Mouse (Mus musculus): Measurements from ENCODE around the gene Nisch. TPM values are rescaled to one million over a fixed set of nuclear protein-coding genes. Genes with fewer than 3 reads are reported as not detected.
A peak's percentile ranks its signal among the peaks of the same experiment; 100 is the strongest.

Gene Nisch
- polyA plus RNA-seq, 1 experiment from 2014 or later = 296 TPM

GRCm38 (mm10) chr14:31230442-31230841, 13.7 kb upstream of the Nisch start:
- no peak overlapping the region for H3K9ac ChIP-seq (ENCODE audit: low read depth, low read length)
- no peaks in the 10 kb centered on the region for H3K27me3 ChIP-seq (replicated peaks; ENCODE audit: control insufficient read depth, insufficient read depth, low read length)
- no peaks in the 10 kb centered on the region for H3K36me3 ChIP-seq (ENCODE audit: control insufficient read depth, insufficient read depth, low read length)
- H3K4me3 ChIP-seq (ENCODE audit: low read depth, low read length) = no peak overlapping the region
- DNase-seq (ENCODE audit: low spot score) (no peak), ATAC-seq (ENCODE audit: low read depth) (no peak)
- H3K4me1 ChIP-seq (ENCODE audit: control insufficient read depth, insufficient read depth, low read length) = peaks cover 22% of the 10 kb centered on the region
- H3K27ac ChIP-seq (replicated peaks; ENCODE audit: low read depth, low read length) = no peak overlapping the region
- no peaks in the 10 kb centered on the region for H3K9me3 ChIP-seq (ENCODE audit: control insufficient read depth, low read length)
- no peak overlapping the region for H3K4me2 ChIP-seq (ENCODE audit: low read depth, low read length)
- WGBS = 61% methylated on average over 8 of the region's 8 CpGs

GRCm38 (mm10) chr14:31228234-31228633, 11.5 kb upstream of the Nisch start:
- 57% methylated on average over 5 of the region's 6 CpGs for WGBS
- no peak overlapping the region for H3K4me2 ChIP-seq (ENCODE audit: low read depth, low read length)
- H3K27me3 ChIP-seq (replicated peaks; ENCODE audit: control insufficient read depth, insufficient read depth, low read length) = no peaks in the 10 kb centered on the region
- no peak for ATAC-seq (ENCODE audit: low read depth)
- H3K27ac ChIP-seq (replicated peaks; ENCODE audit: low read depth, low read length) = no peak overlapping the region
- no peaks in the 10 kb centered on the region for H3K36me3 ChIP-seq (ENCODE audit: control insufficient read depth, insufficient read depth, low read length)
- H3K4me3 ChIP-seq (ENCODE audit: low read depth, low read length) = no peak overlapping the region
- H3K9ac ChIP-seq (ENCODE audit: low read depth, low read length) = no peak overlapping the region
- peaks cover 25% of the 10 kb centered on the region for H3K4me1 ChIP-seq (ENCODE audit: control insufficient read depth, insufficient read depth, low read length)
- no peaks in the 10 kb centered on the region for H3K9me3 ChIP-seq (ENCODE audit: control insufficient read depth, low read length)
- no peak for DNase-seq (ENCODE audit: low spot score)

- Histone ChIP-seq H3K4me1 (ENCODE audit: control insufficient read depth, insufficient read depth, low read length) (peaks cover 25% of the 10 kb centered on the region), H3K4me2 (ENCODE audit: low read depth, low read length) (no peak overlapping the region), H3K27me3 (replicated peaks; ENCODE audit: control insufficient read depth, insufficient read depth, low read length) (no peaks in the 10 kb centered on the region), H3K4me3 (ENCODE audit: low read depth, low read length) (no peak overlapping the region), H3K27ac (replicated peaks; ENCODE audit: low read depth, low read length) (peak overlapping the region; percentile 82), H3K9me3 (ENCODE audit: control insufficient read depth, low read length) (no peaks in the 10 kb centered on the region), H3K9ac (ENCODE audit: low read depth, low read length) (no peak overlapping the region), H3K36me3 (ENCODE audit: control insufficient read depth, insufficient read depth, low read length) (no peaks in the 10 kb centered on the region)
- ATAC-seq (ENCODE audit: low read depth) (peak; percentile 93), DNase-seq (ENCODE audit: low spot score) (peak; percentile 90)
- WGBS = 31% methylated on average over 4 of the region's 4 CpGs
These were observed 10.2 kb upstream of the Nisch start for GRCm38 (mm10) chr14:31226978-31227377.

GRCm38 (mm10) chr14:31217666-31218065, 920 bp upstream of the Nisch start, which contains the start of gene Sema3g:
Gene Sema3g, plus strand, starts transcription at chr14:31217860.
- DNase-seq (ENCODE audit: low spot score) (peak; percentile 68), ATAC-seq (ENCODE audit: low read depth) (peak; percentile 75)
- Histone ChIP-seq H3K9ac (ENCODE audit: low read depth, low read length) (peak within 1 kb of the TSS; percentile 45), H3K27ac (replicated peaks; ENCODE audit: low read depth, low read length) (0 out of 2 replicates have a peak within 1 kb of the TSS, but pooled peaks have one; percentile 21), H3K9me3 (ENCODE audit: control insufficient read depth, low read length) (no peaks in the 10 kb centered on the region), H3K4me2 (ENCODE audit: low read depth, low read length) (peak within 1 kb of the TSS; percentile 38; the same call in 1 of the 2 replicates), H3K4me1 (ENCODE audit: control insufficient read depth, insufficient read depth, low read length) (peaks cover 10% of the 10 kb centered on the region; the same call in 1 of the 2 replicates), H3K36me3 (ENCODE audit: control insufficient read depth, insufficient read depth, low read length) (no peaks in the 10 kb centered on the region), H3K4me3 (ENCODE audit: low read depth, low read length) (0 out of 2 replicates have a peak within 1 kb of the TSS, but pooled peaks have one; percentile 3), H3K27me3 (replicated peaks; ENCODE audit: control insufficient read depth, insufficient read depth, low read length) (no peaks in the 10 kb centered on the region)
- 12% methylated on average over 11 of the region's 11 CpGs for WGBS

- Histone ChIP-seq H3K9ac (ENCODE audit: low read depth, low read length) (no peak overlapping the region; the same call in 1 of the 2 replicates), H3K27ac (replicated peaks; ENCODE audit: low read depth, low read length) (no peak overlapping the region)
These were observed 1.4 kb downstream of the Nisch start for GRCm38 (mm10) chr14:31215157-31216002.

GRCm38 (mm10) chr14:31214684-31215083, 2.1 kb downstream of the Nisch start:
- Histone ChIP-seq H3K9ac (ENCODE audit: low read depth, low read length) (no peak overlapping the region), H3K4me3 (ENCODE audit: low read depth, low read length) (no peak overlapping the region), H3K4me2 (ENCODE audit: low read depth, low read length) (no peak overlapping the region), H3K4me1 (ENCODE audit: control insufficient read depth, insufficient read depth, low read length) (peaks cover 10% of the 10 kb centered on the region; the same call in 1 of the 2 replicates), H3K27me3 (replicated peaks; ENCODE audit: control insufficient read depth, insufficient read depth, low read length) (no peaks in the 10 kb centered on the region), H3K9me3 (ENCODE audit: control insufficient read depth, low read length) (no peaks in the 10 kb centered on the region), H3K27ac (replicated peaks; ENCODE audit: low read depth, low read length) (no peak overlapping the region), H3K36me3 (ENCODE audit: control insufficient read depth, insufficient read depth, low read length) (no peaks in the 10 kb centered on the region)
- WGBS = 75% methylated on average over 3 of the region's 3 CpGs
- no peak for ATAC-seq (ENCODE audit: low read depth)
- DNase-seq (ENCODE audit: low spot score) = no peak

More at GRCm38 (mm10) chr14:31215157-31216002, 1.4 kb downstream of the Nisch start:
- H3K4me2 ChIP-seq (ENCODE audit: low read depth, low read length) = no peak overlapping the region
- ATAC-seq (ENCODE audit: low read depth) = peak; percentile 53
- H3K4me3 ChIP-seq (ENCODE audit: low read depth, low read length) = no peak overlapping the region
- no peaks in the 10 kb centered on the region for H3K9me3 ChIP-seq (ENCODE audit: control insufficient read depth, low read length)
- no peaks in the 10 kb centered on the region for H3K36me3 ChIP-seq (ENCODE audit: control insufficient read depth, insufficient read depth, low read length)
- H3K27me3 ChIP-seq (replicated peaks; ENCODE audit: control insufficient read depth, insufficient read depth, low read length) = no peaks in the 10 kb centered on the region
- H3K4me1 ChIP-seq (ENCODE audit: control insufficient read depth, insufficient read depth, low read length) = peaks cover 10% of the 10 kb centered on the region; the same call in 1 of the 2 replicates
- 34% methylated on average over 15 of the region's 15 CpGs for WGBS
- peak; percentile 72 for DNase-seq (ENCODE audit: low spot score)

GRCm38 (mm10) chr14:31213868-31214267, 2.9 kb downstream of the Nisch start:
- no peak overlapping the region for H3K4me3 ChIP-seq (ENCODE audit: low read depth, low read length)
- H3K27me3 ChIP-seq (replicated peaks; ENCODE audit: control insufficient read depth, insufficient read depth, low read length) = no peaks in the 10 kb centered on the region
- no peak overlapping the region; the same call in 1 of the 2 replicates for H3K27ac ChIP-seq (replicated peaks; ENCODE audit: low read depth, low read length)
- ATAC-seq (ENCODE audit: low read depth) (no peak), DNase-seq (ENCODE audit: low spot score) (no peak)
- peaks cover 10% of the 10 kb centered on the region; the same call in 1 of the 2 replicates for H3K4me1 ChIP-seq (ENCODE audit: control insufficient read depth, insufficient read depth, low read length)
- H3K36me3 ChIP-seq (ENCODE audit: control insufficient read depth, insufficient read depth, low read length) = no peaks in the 10 kb centered on the region
- H3K9me3 ChIP-seq (ENCODE audit: control insufficient read depth, low read length) = no peaks in the 10 kb centered on the region
- no peak overlapping the region for H3K4me2 ChIP-seq (ENCODE audit: low read depth, low read length)
- 64% methylated on average over 8 of the region's 8 CpGs for WGBS
- H3K9ac ChIP-seq (ENCODE audit: low read depth, low read length) = no peak overlapping the region

- Histone ChIP-seq H3K4me1 (ENCODE audit: control insufficient read depth, insufficient read depth, low read length) (peaks cover 7% of the 10 kb centered on the region; the same call in 1 of the 2 replicates), H3K4me2 (ENCODE audit: low read depth, low read length) (no peak overlapping the region), H3K9me3 (ENCODE audit: control insufficient read depth, low read length) (no peaks in the 10 kb centered on the region), H3K4me3 (ENCODE audit: low read depth, low read length) (no peak overlapping the region), H3K27ac (replicated peaks; ENCODE audit: low read depth, low read length) (no peak overlapping the region), H3K36me3 (ENCODE audit: control insufficient read depth, insufficient read depth, low read length) (no peaks in the 10 kb centered on the region), H3K9ac (ENCODE audit: low read depth, low read length) (no peak overlapping the region), H3K27me3 (replicated peaks; ENCODE audit: control insufficient read depth, insufficient read depth, low read length) (no peaks in the 10 kb centered on the region)
- ATAC-seq (ENCODE audit: low read depth) (0 out of 2 replicates have a peak, but pooled peaks have one; percentile 10), DNase-seq (ENCODE audit: low spot score) (peak; percentile 41)
- 54% methylated on average over 3 of the region's 3 CpGs for WGBS
These were observed 4.2 kb downstream of the Nisch start for GRCm38 (mm10) chr14:31212499-31212898.

Measured in embryonic facial prominence, embryonic 14.5 days (tissue).